Mouse (Mus musculus) large intestine, adult 2 months (tissue): ENCODE results near the gene Bach2. TPM values are rescaled to one million over a fixed set of nuclear protein-coding genes. Genes with fewer than 3 reads are reported as not detected.

Experiments
- DNase-seq: peaks from one replicate; pipeline ENCODE4 v3.0.0-alpha.2; 2012; ENCODE audit warnings: low read depth, low spot score
- WGBS: fragments of 180-500 bp; shearing (Covaris S2); methylation state at CpG from one replicate; pipeline ENCODE4 v1.1.7; 2018; 5-methylcytosine and 5-hydroxymethylcytosine counted together
- polyA plus RNA-seq: library from polyadenylated mRNA; depleted of rRNA; stranded (reverse); fragments of >200 nt; gene quantifications from 2 replicates; pipeline ENCODE4 v1.2.3, GENCODE M21; 2012

Gene Bach2
- polyA plus RNA-seq, 1 experiment: 1.6 TPM

- WGBS: 91% methylated on average over 8 of the region's 8 CpGs
These were observed 47.8 kb downstream of the Bach2 start for GRCm38 (mm10) chr4:32286405-32286804.

GRCm38 (mm10) chr4:32288036-32288860 is 49.6 kb downstream of the Bach2 start:
- DNase-seq: peak; percentile 60

More at GRCm38 (mm10) chr4:32286405-32286804, 47.8 kb downstream of the Bach2 start:
- no peak for DNase-seq

GRCm38 (mm10) chr4:32289845-32290244 is 51.2 kb downstream of the Bach2 start:
- 81% methylated on average over 6 of the region's 6 CpGs for WGBS
- DNase-seq: no peak

More at GRCm38 (mm10) chr4:32288036-32288860, 49.6 kb downstream of the Bach2 start:
- WGBS: 8% methylated on average over 11 of the region's 11 CpGs

GRCm38 (mm10) chr4:32291406-32291805 is 52.8 kb downstream of the Bach2 start:
- no peak for DNase-seq
- 84% methylated on average over 4 of the region's 4 CpGs for WGBS

- WGBS: 75% methylated on average over 7 of the region's 7 CpGs
- no peak for DNase-seq
These were observed 55.2 kb downstream of the Bach2 start for GRCm38 (mm10) chr4:32293686-32294265.

GRCm38 (mm10) chr4:32297071-32297671 is 58.6 kb downstream of the Bach2 start:
- WGBS: 61% methylated on average over 6 of the region's 6 CpGs
- DNase-seq: no peak

- no peak for DNase-seq
- WGBS: 82% methylated on average over 3 of the region's 3 CpGs
These were observed 60.6 kb downstream of the Bach2 start for GRCm38 (mm10) chr4:32299221-32299620.

GRCm38 (mm10) chr4:32299970-32300369 is 61.4 kb downstream of the Bach2 start:
- WGBS: 83% methylated on average over 3 of the region's 3 CpGs

GRCm38 (mm10) chr4:32302668-32303067 is 64.1 kb downstream of the Bach2 start:
- DNase-seq: no peak
- 81% methylated on average over 5 of the region's 5 CpGs for WGBS

More at GRCm38 (mm10) chr4:32299970-32300369, 61.4 kb downstream of the Bach2 start:
- DNase-seq: no peak

GRCm38 (mm10) chr4:32303076-32303475 is 64.5 kb downstream of the Bach2 start:
- WGBS: 25% methylated on average over 4 of the region's 4 CpGs
- no peak for DNase-seq

GRCm38 (mm10) chr4:32303674-32304073 is 65.1 kb downstream of the Bach2 start:
- 5% methylated on average over 8 of the region's 8 CpGs for WGBS
- DNase-seq: peak; percentile 48

GRCm38 (mm10) chr4:32304221-32304703 is 65.7 kb downstream of the Bach2 start:
- no peak for DNase-seq
- 10% methylated on average over 6 of the region's 6 CpGs for WGBS

- WGBS: 65% methylated on average over 18 of the region's 18 CpGs
- no peak for DNase-seq
These were observed 66.5 kb downstream of the Bach2 start for GRCm38 (mm10) chr4:32305036-32305615.

GRCm38 (mm10) chr4:32305683-32306082 is 67.1 kb downstream of the Bach2 start:
- WGBS: 82% methylated on average over 6 of the region's 6 CpGs
- no peak for DNase-seq

- no peak for DNase-seq
- 31% methylated on average over 3 of the region's 3 CpGs for WGBS
These were observed 67.7 kb downstream of the Bach2 start for GRCm38 (mm10) chr4:32306169-32306792.

GRCm38 (mm10) chr4:32307215-32307614 is 68.6 kb downstream of the Bach2 start:
- WGBS: 61% methylated on average over 5 of the region's 5 CpGs
- no peak for DNase-seq

GRCm38 (mm10) chr4:32312171-32312946 is 73.8 kb downstream of the Bach2 start:
- WGBS: 61% methylated on average over 10 of the region's 10 CpGs

GRCm38 (mm10) chr4:32314919-32315318 is 76.3 kb downstream of the Bach2 start:
- DNase-seq: no peak
- WGBS: 75% methylated on average over 3 of the region's 3 CpGs

More at GRCm38 (mm10) chr4:32312171-32312946, 73.8 kb downstream of the Bach2 start:
- no peak for DNase-seq

GRCm38 (mm10) chr4:32318608-32319007 is 80.0 kb downstream of the Bach2 start:
- 95% methylated on average over 1 of the region's 1 CpGs for WGBS
- DNase-seq: no peak
